Comparison of ENCODE assay signal across 13 mouse cellular contexts in genomic region chr8:121090716-121091115, GRCm38 (mm10). TPM values are rescaled to one million over a fixed set of nuclear protein-coding genes. Genes with fewer than 3 reads are reported as not detected.
DNase-seq lines count a peak whose midpoint lies in the region; ATAC-seq and TF ChIP-seq lines count a peak whose summit lies in the region.
"Had no signal": no experiment of that assay in that cellular context is flagged by ENCODE, and none has a peak within 500 bp of the region (broad histone marks: within the 10 kb centered on the region; RNA-seq: fewer than 3 reads in every experiment).

No protein-coding gene starts in this region.

- peak; percentile 59 for TF ChIP-seq CTCF in lung, embryonic 14.5 days (IDR thresholded peaks at IDR 0.05; ENCODE audit: low read depth)
- TF ChIP-seq CTCF in brain, embryonic 14.5 days (IDR thresholded peaks at IDR 0.05; ENCODE audit: borderline replicate concordance, extremely low read depth, insufficient read depth, insufficient read length): peak; percentile 45; the same call in 1 of the 2 replicates
- TF ChIP-seq CTCF in cerebellum, adult 2 months (IDR thresholded peaks at IDR 0.05; ENCODE audit: borderline replicate concordance, insufficient read depth, low read depth, low read length): no peak

- no peak overlapping the region for H3K27ac ChIP-seq in heart, embryonic 13.5 days (replicated peaks)
- H3K27ac ChIP-seq in lung, embryonic 14.5 days (ENCODE audit: low read depth): peak overlapping the region; percentile 82
- no peak overlapping the region for H3K27ac ChIP-seq in limb, embryonic 11.5 days (replicated peaks; ENCODE audit: low read depth, low read length)
- H3K27ac ChIP-seq in cerebellum, adult 2 months (ENCODE audit: insufficient read depth, low read length): no peak overlapping the region
- H3K27ac ChIP-seq: forebrain, embryonic 15.5 days; hindbrain, embryonic 15.5 days; liver, embryonic 13.5 days had no signal

- no peaks in the 10 kb centered on the region for H3K36me3 ChIP-seq in heart, embryonic 13.5 days
- peaks cover 38% of the 10 kb centered on the region for H3K36me3 ChIP-seq in lung, embryonic 14.5 days (ENCODE audit: insufficient read depth)
- H3K36me3 ChIP-seq in limb, embryonic 11.5 days (ENCODE audit: control insufficient read depth, insufficient read depth, low read length): no peaks in the 10 kb centered on the region
- H3K36me3 ChIP-seq: forebrain, embryonic 15.5 days; hindbrain, embryonic 15.5 days; liver, embryonic 13.5 days had no signal

- intact Hi-C loops in heart, postnatal 14 days (cut with DNase I): loop anchor here (5.0 kb wide), 2 partner anchors 193 to 408 kb away; no protein-coding TSS in a partner anchor

- TF ChIP-seq POLR2A in brain, embryonic 14.5 days (IDR thresholded peaks at IDR 0.05; ENCODE audit: borderline replicate concordance, extremely low read depth, insufficient read depth, insufficient read length, poor library complexity, severe bottlenecking): no peak
- no peak for TF ChIP-seq POLR2A in cerebellum, adult 2 months (IDR thresholded peaks at IDR 0.05; ENCODE audit: borderline replicate concordance, insufficient read depth, low read length)

- no peaks in the 10 kb centered on the region for H3K9me3 ChIP-seq in heart, embryonic 13.5 days
- H3K9me3 ChIP-seq in lung, embryonic 14.5 days (ENCODE audit: low read depth, low read length): no peaks in the 10 kb centered on the region
- H3K9me3 ChIP-seq in limb, embryonic 11.5 days (ENCODE audit: control insufficient read depth, low read length): no peaks in the 10 kb centered on the region
- H3K9me3 ChIP-seq: forebrain, embryonic 15.5 days; hindbrain, embryonic 15.5 days; liver, embryonic 13.5 days had no signal

- DNase-seq in heart, postnatal 14 days: no peak
- peak; percentile 65 for DNase-seq in lung, embryonic 14.5 days
- DNase-seq in lung, postnatal 36 days: no peak
- DNase-seq in brain, embryonic 14.5 days (ENCODE audit: low read depth): no peak
- peak; percentile 66 for DNase-seq in limb, embryonic 11.5 days (ENCODE audit: low spot score)
- no peak for DNase-seq in cerebellum, adult 2 months
- no peak for DNase-seq in urinary bladder, postnatal 36 days (ENCODE audit: low spot score in 2 of 2)
- DNase-seq: liver, embryonic 13.5 days had no signal

- H3K4me1 ChIP-seq in heart, embryonic 13.5 days: peaks cover 10% of the 10 kb centered on the region
- H3K4me1 ChIP-seq in lung, embryonic 14.5 days (ENCODE audit: insufficient read depth): peaks cover 8% of the 10 kb centered on the region
- 0 out of 2 replicates have a peak, but pooled peaks cover 2% of the 10 kb centered on the region for H3K4me1 ChIP-seq in limb, embryonic 11.5 days (ENCODE audit: control insufficient read depth, insufficient read depth, low read length)
- H3K4me1 ChIP-seq in cerebellum, adult 2 months (ENCODE audit: control insufficient read depth, insufficient read depth, low read length): peaks cover 2% of the 10 kb centered on the region; the same call in 1 of the 2 replicates
- H3K4me1 ChIP-seq: forebrain, embryonic 15.5 days; hindbrain, embryonic 15.5 days; liver, embryonic 13.5 days had no signal

- no peak overlapping the region for H3K4me2 ChIP-seq in heart, embryonic 13.5 days
- peak overlapping the region; percentile 84 for H3K4me2 ChIP-seq in lung, embryonic 14.5 days
- H3K4me2 ChIP-seq in limb, embryonic 11.5 days (ENCODE audit: low read depth, severe bottlenecking): no peak overlapping the region
- H3K4me2 ChIP-seq: forebrain, embryonic 15.5 days; hindbrain, embryonic 15.5 days; liver, embryonic 13.5 days had no signal

- peaks cover 95% of the 10 kb centered on the region for H3K27me3 ChIP-seq in heart, embryonic 13.5 days (replicated peaks)
- H3K27me3 ChIP-seq in lung, embryonic 14.5 days (ENCODE audit: insufficient read depth, low read length): peaks cover 52% of the 10 kb centered on the region
- peaks cover 73% of the 10 kb centered on the region for H3K27me3 ChIP-seq in limb, embryonic 11.5 days (ENCODE audit: control insufficient read depth, insufficient read depth, low read length)
- H3K27me3 ChIP-seq in cerebellum, adult 2 months (ENCODE audit: control insufficient read depth, insufficient read depth, low read length): peaks cover 4% of the 10 kb centered on the region; the same call in 1 of the 2 replicates

- 0 out of 2 replicates have a peak overlapping the region, but pooled peaks have one; percentile 1 for H3K9ac ChIP-seq in heart, embryonic 13.5 days
- H3K9ac ChIP-seq in lung, embryonic 14.5 days: peak overlapping the region; percentile 87; the same call in 1 of the 2 replicates
- H3K9ac ChIP-seq in limb, embryonic 11.5 days (ENCODE audit: low read length): no peak overlapping the region
- H3K9ac ChIP-seq: forebrain, embryonic 15.5 days; hindbrain, embryonic 15.5 days; liver, embryonic 13.5 days had no signal

- no peak for ATAC-seq in heart, embryonic 13.5 days (ENCODE audit: extremely low read depth, insufficient number of reproducible peaks, low FRiP score, low TSS enrichment)
- 0 out of 2 replicates have a peak, but pooled peaks have one; percentile 9 for ATAC-seq in lung, embryonic 14.5 days (ENCODE audit: insufficient read depth)
- no peak for ATAC-seq in limb, embryonic 11.5 days (ENCODE audit: insufficient number of reproducible peaks, low FRiP score, low TSS enrichment, low read depth)
- ATAC-seq: CD4-positive, CD25-positive, alpha-beta regulatory T cell, adult 4 months; forebrain, embryonic 15.5 days had no signal

- 21% methylated on average over 1 of the region's 1 CpGs for WGBS in heart, embryonic 13.5 days
- WGBS in lung, embryonic 14.5 days: 16% methylated on average over 1 of the region's 1 CpGs
- 0% methylated on average over 1 of the region's 1 CpGs for WGBS in limb, embryonic 11.5 days
- WGBS in cerebellum, adult 2 months: 0% methylated on average over 1 of the region's 1 CpGs

- no peak overlapping the region for H3K4me3 ChIP-seq in heart, embryonic 13.5 days
- H3K4me3 ChIP-seq in lung, embryonic 14.5 days (ENCODE audit: low read depth, low read length): 0 out of 2 replicates have a peak overlapping the region, but pooled peaks have one; percentile 76
- H3K4me3 ChIP-seq in limb, embryonic 11.5 days (ENCODE audit: low read depth, low read length): no peak overlapping the region
- H3K4me3 ChIP-seq in cerebellum, adult 2 months (replicated peaks; ENCODE audit: insufficient read depth, low read depth, low read length): no peak overlapping the region
- H3K4me3 ChIP-seq: forebrain, embryonic 15.5 days; hindbrain, embryonic 15.5 days; liver, embryonic 13.5 days had no signal

RNA-seq across cellular contexts. Expression of gene Foxf1, which starts 6.5 kb away (rescaled TPM):
- polyA plus RNA-seq in heart, embryonic 13.5 days (2015; fragmentation: Nextera tagmentation; extraction: Ambion mirVana): 7.7 and 9.5 TPM in 2 replicates
- total RNA-seq in heart, postnatal 14 days (2021): under 1 TPM; 0.17 to 0.22 TPM
- polyA plus RNA-seq in lung, embryonic 14.5 days (2014; fragmentation: Nextera tagmentation; extraction: Ambion mirVana): 167 and 180 TPM in 2 replicates
- 1.2 and 1.3 TPM in 2 replicates for polyA plus RNA-seq in brain, embryonic 14.5 days (2012; rRNA removed)
- 0.27 and 0.65 TPM in 2 replicates for polyA plus RNA-seq in limb, embryonic 11.5 days (2014; fragmentation: Nextera tagmentation; extraction: Ambion mirVana)
- polyA plus RNA-seq in cerebellum, adult 2 months (2012; rRNA removed): 1.2 and 1.7 TPM in 2 replicates
- total RNA-seq: common myeloid progenitor, adult 5-6 weeks had no signal

RNA-seq across cellular contexts. Expression of gene Mthfsd, which starts 17.5 kb away (rescaled TPM):
- polyA plus RNA-seq in heart, embryonic 13.5 days (2015; fragmentation: Nextera tagmentation; extraction: Ambion mirVana): 35.3 and 42.8 TPM in 2 replicates
- total RNA-seq in heart, postnatal 14 days (2021): 10 to 100 TPM; 13.5 to 17.3 TPM
- 57.6 and 63.1 TPM in 2 replicates for polyA plus RNA-seq in lung, embryonic 14.5 days (2014; fragmentation: Nextera tagmentation; extraction: Ambion mirVana)
- polyA plus RNA-seq in brain, embryonic 14.5 days (2012; rRNA removed): 81.0 and 120 TPM in 2 replicates
- 61.9 and 64.6 TPM in 2 replicates for polyA plus RNA-seq in limb, embryonic 11.5 days (2014; fragmentation: Nextera tagmentation; extraction: Ambion mirVana)
- polyA plus RNA-seq in cerebellum, adult 2 months (2012; rRNA removed): 119 and 126 TPM in 2 replicates

RNA-seq across cellular contexts. Expression of gene Foxc2, which starts 25.3 kb away (rescaled TPM):
- 6.8 and 7.4 TPM in 2 replicates for polyA plus RNA-seq in heart, embryonic 13.5 days (2015; fragmentation: Nextera tagmentation; extraction: Ambion mirVana)
- 1 to 10 TPM; 2.4 to 2.6 TPM for total RNA-seq in heart, postnatal 14 days (2021)
- polyA plus RNA-seq in lung, embryonic 14.5 days (2014; fragmentation: Nextera tagmentation; extraction: Ambion mirVana): 1.1 and 1.9 TPM in 2 replicates
- 1.4 and 3.5 TPM in 2 replicates for polyA plus RNA-seq in brain, embryonic 14.5 days (2012; rRNA removed)
- 3.2 and 4.2 TPM in 2 replicates for polyA plus RNA-seq in limb, embryonic 11.5 days (2014; fragmentation: Nextera tagmentation; extraction: Ambion mirVana)
- polyA plus RNA-seq in cerebellum, adult 2 months (2012; rRNA removed): 0.34 and 0.95 TPM in 2 replicates
- total RNA-seq: common myeloid progenitor, adult 5-6 weeks had no signal
- polyA plus RNA-seq: CD4-positive, CD25-positive, alpha-beta regulatory T cell, adult 4 months had no signal

RNA-seq across cellular contexts. Expression of gene Foxl1, which starts 37.0 kb away (rescaled TPM):
- 0.52 and 0.64 TPM in 2 replicates for polyA plus RNA-seq in heart, embryonic 13.5 days (2015; fragmentation: Nextera tagmentation; extraction: Ambion mirVana)
- under 1 TPM; 0.12 to 0.17 TPM for total RNA-seq in heart, postnatal 14 days (2021)
- 6.8 and 7.9 TPM in 2 replicates for polyA plus RNA-seq in lung, embryonic 14.5 days (2014; fragmentation: Nextera tagmentation; extraction: Ambion mirVana)
- 0.20 and 0.37 TPM in 2 replicates for polyA plus RNA-seq in brain, embryonic 14.5 days (2012; rRNA removed)
- polyA plus RNA-seq in limb, embryonic 11.5 days (2014; fragmentation: Nextera tagmentation; extraction: Ambion mirVana): 0.07 TPM in 1 of 2 replicates, not detected in the other
- 0.11 TPM in 1 of 2 replicates, not detected in the other for polyA plus RNA-seq in cerebellum, adult 2 months (2012; rRNA removed)
- total RNA-seq: common myeloid progenitor, adult 5-6 weeks had no signal
- polyA plus RNA-seq: CD4-positive, CD25-positive, alpha-beta regulatory T cell, adult 4 months had no signal

Comparison
In these comparisons a context has a peak if more than half of its experiments do, and no peak if none do; other contexts are left out.
1. DNase-seq: peak in lung, embryonic 14.5 days (single experiment) and limb, embryonic 11.5 days (single experiment); none in heart, postnatal 14 days (0 of 2), lung, postnatal 36 days (single experiment), brain, embryonic 14.5 days (single experiment), cerebellum, adult 2 months (0 of 2) and urinary bladder, postnatal 36 days (0 of 2).
2. RNA of gene Foxf1, which starts 6.5 kb away (polyA plus RNA-seq): 167 to 180 TPM in lung, embryonic 14.5 days; 7.7 to 9.5 TPM in heart, embryonic 13.5 days, 1.2 to 1.3 TPM in brain, embryonic 14.5 days, 1.2 to 1.7 TPM in cerebellum, adult 2 months and 0.27 to 0.65 TPM in limb, embryonic 11.5 days; every median in the first group is over 10 times any median in the second.